Mouse (Mus musculus): ENCODE data around the gene Emilin1. TPM values are rescaled to one million over a fixed set of nuclear protein-coding genes. Genes with fewer than 3 reads are reported as not detected.

Emilin1 gene
- polyA plus RNA-seq, 1 experiment from 2014 or later = 61.8 TPM

- Histone ChIP-seq H3K9me3 (replicated peaks) (no peaks in the 10 kb centered on the region), H3K27me3 (ENCODE audit: low read depth, poor library complexity, severe bottlenecking) (no peaks in the 10 kb centered on the region), H3K4me1 (peaks cover 26% of the 10 kb centered on the region), H3K4me3 (no peak overlapping the region), H3K27ac (replicated peaks) (no peak overlapping the region), H3K36me3 (peaks cover 66% of the 10 kb centered on the region)
- 95% methylated on average over 6 of the region's 6 CpGs for WGBS
- DNase-seq (ENCODE audit: low spot score) = no peak
Measured at GRCm38 (mm10) chr5:30955751-30956150, 42.5 kb downstream of the Emilin1 start.

- 94% methylated on average over 6 of the region's 6 CpGs for WGBS
- peaks cover 14% of the 10 kb centered on the region for H3K27me3 ChIP-seq (ENCODE audit: low read depth, poor library complexity, severe bottlenecking)
- peak overlapping the region; percentile 91; the same call in 1 of the 2 replicates for H3K4me3 ChIP-seq
- no peak for DNase-seq (ENCODE audit: low spot score)
- H3K4me1 ChIP-seq = peaks cover 23% of the 10 kb centered on the region
- no peaks in the 10 kb centered on the region for H3K9me3 ChIP-seq (replicated peaks)
- peaks cover 52% of the 10 kb centered on the region for H3K36me3 ChIP-seq
- no peak overlapping the region for H3K27ac ChIP-seq (replicated peaks)
Measured at GRCm38 (mm10) chr5:30957891-30958290, 44.7 kb downstream of the Emilin1 start.

DNA sequence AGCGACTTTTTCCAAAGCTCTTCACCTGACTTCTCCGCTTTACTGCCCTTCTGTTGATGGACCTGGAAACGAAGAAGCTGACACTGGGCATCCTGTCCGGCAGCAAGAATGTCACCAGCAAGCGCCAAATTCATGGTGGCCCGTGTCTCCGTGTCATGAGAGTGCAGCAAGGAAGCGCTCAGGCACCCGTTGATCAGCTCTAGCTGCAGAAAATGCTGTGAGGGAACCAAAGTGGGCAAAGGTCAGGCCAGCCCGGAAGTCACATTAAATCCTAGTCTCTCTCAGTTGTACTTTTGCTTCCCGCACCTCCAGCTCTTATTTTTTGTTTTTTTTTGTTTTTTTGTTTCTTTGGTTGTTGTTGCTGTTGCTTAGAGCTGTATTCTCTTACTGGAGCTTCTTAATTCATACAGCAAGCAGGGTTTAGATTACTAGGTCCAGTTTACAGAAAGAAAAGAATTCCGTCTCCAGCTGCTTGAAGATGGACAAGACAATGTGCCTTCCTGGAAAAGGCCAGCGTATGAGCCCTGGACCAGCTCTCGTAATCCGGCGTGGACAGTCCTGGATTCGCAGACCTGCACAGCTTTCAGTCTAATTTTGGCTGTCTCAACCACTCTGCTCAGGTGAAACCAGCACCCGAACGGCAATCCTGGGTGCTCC is 46.1 kb downstream of the Emilin1 start:
- Histone ChIP-seq H3K27me3 (ENCODE audit: low read depth, poor library complexity, severe bottlenecking) (peaks cover 22% of the 10 kb centered on the region), H3K36me3 (peaks cover 38% of the 10 kb centered on the region), H3K4me1 (peaks cover 23% of the 10 kb centered on the region), H3K9me3 (replicated peaks) (no peaks in the 10 kb centered on the region), H3K27ac (replicated peaks) (peak overlapping the region; percentile 90), H3K4me3 (peak overlapping the region; percentile 91)
- DNase-seq (ENCODE audit: low spot score) = no peak
- WGBS = 44% methylated on average over 19 of the region's 19 CpGs

DNA sequence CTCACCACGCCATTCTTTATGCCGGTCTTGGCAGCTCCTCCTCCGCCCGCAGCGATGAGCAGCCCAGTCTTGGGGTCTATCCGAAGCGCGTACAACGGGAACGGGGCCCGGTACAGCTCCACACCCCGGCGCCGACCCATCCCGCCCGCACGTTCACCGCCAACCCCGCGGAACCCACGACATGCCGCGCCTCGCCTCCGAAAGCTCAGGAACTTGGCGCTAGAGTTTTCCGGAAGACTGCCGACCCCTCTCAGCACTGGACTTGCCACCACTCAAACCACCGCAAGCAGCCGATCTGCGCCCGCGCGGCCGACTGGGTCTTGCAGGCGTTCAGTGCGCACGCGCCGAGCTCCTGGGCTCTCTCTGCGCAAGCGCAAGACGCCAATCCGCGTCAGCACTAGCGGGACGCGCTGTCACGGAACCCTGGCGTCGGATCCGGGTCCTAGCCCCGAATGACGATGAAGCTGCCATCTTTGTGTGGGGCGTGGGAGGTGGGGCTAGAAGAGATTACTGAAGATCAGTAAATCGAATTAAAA is 46.8 kb downstream of the Emilin1 start, which contains the start of gene Preb:
Preb (minus strand) TSS at position 396 of the 536 bp plus-strand sequence.
- H3K36me3 ChIP-seq = peaks cover 31% of the 10 kb centered on the region
- peak; percentile 99 for DNase-seq (ENCODE audit: low spot score)
- H3K27ac ChIP-seq (replicated peaks) = peak within 1 kb of the TSS; percentile 90
- H3K4me1 ChIP-seq = peaks cover 23% of the 10 kb centered on the region
- peak within 1 kb of the TSS; percentile 91 for H3K4me3 ChIP-seq
- H3K9me3 ChIP-seq (replicated peaks) = no peaks in the 10 kb centered on the region
- WGBS = under 1% methylated on average over 56 of the region's 56 CpGs
- peaks cover 23% of the 10 kb centered on the region for H3K27me3 ChIP-seq (ENCODE audit: low read depth, poor library complexity, severe bottlenecking)

- 93% methylated on average over 2 of the region's 2 CpGs for WGBS
- no peaks in the 10 kb centered on the region for H3K9me3 ChIP-seq (replicated peaks)
- peak overlapping the region; percentile 90 for H3K27ac ChIP-seq (replicated peaks)
- H3K4me1 ChIP-seq = peaks cover 23% of the 10 kb centered on the region
- peaks cover 23% of the 10 kb centered on the region for H3K36me3 ChIP-seq
- peak overlapping the region; percentile 91 for H3K4me3 ChIP-seq
- H3K27me3 ChIP-seq (ENCODE audit: low read depth, poor library complexity, severe bottlenecking) = peaks cover 31% of the 10 kb centered on the region
- no peak for DNase-seq (ENCODE audit: low spot score)
Measured at GRCm38 (mm10) chr5:30960814-30961213, 47.6 kb downstream of the Emilin1 start.

- WGBS = 82% methylated on average over 10 of the region's 10 CpGs
- Histone ChIP-seq H3K27me3 (ENCODE audit: low read depth, poor library complexity, severe bottlenecking) (peaks cover 37% of the 10 kb centered on the region), H3K4me1 (peaks cover 23% of the 10 kb centered on the region), H3K4me3 (no peak overlapping the region), H3K36me3 (peaks cover 19% of the 10 kb centered on the region), H3K27ac (replicated peaks) (no peak overlapping the region), H3K9me3 (replicated peaks) (no peaks in the 10 kb centered on the region)
- DNase-seq (ENCODE audit: low spot score) = no peak
Measured at GRCm38 (mm10) chr5:30961545-30962505, 48.6 kb downstream of the Emilin1 start.

DNA sequence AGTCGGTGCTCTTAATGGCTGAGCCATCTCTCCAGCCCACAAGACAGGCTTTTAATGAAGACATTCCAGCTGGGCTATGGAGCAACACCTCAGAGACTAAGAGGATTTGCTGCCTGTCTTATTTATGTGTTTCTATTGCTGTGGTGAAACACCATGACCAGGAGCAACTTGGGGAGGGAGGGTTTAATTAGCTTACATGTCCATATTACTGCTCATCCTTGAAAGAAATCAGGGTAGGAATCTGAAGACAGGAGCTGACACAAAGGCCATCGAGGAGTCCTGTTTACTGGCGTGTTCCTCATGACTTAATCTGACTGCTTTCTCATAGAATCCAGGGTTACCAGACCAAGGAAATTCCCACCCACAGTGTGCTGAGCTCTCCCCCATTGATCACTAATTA is 50.7 kb downstream of the Emilin1 start:
- H3K9me3 ChIP-seq (replicated peaks) = no peaks in the 10 kb centered on the region
- H3K27me3 ChIP-seq (ENCODE audit: low read depth, poor library complexity, severe bottlenecking) = peaks cover 49% of the 10 kb centered on the region
- H3K36me3 ChIP-seq = peaks cover under 1% of the 10 kb centered on the region
- peaks cover 7% of the 10 kb centered on the region for H3K4me1 ChIP-seq
- H3K4me3 ChIP-seq = no peak overlapping the region
- WGBS = 33% methylated on average over 3 of the region's 3 CpGs
- DNase-seq (ENCODE audit: low spot score) = no peak
- H3K27ac ChIP-seq (replicated peaks) = no peak overlapping the region

- Histone ChIP-seq H3K4me1 (no peaks in the 10 kb centered on the region), H3K36me3 (no peaks in the 10 kb centered on the region), H3K27ac (replicated peaks) (no peak overlapping the region), H3K9me3 (replicated peaks) (no peaks in the 10 kb centered on the region), H3K4me3 (no peak overlapping the region), H3K27me3 (ENCODE audit: low read depth, poor library complexity, severe bottlenecking) (peaks cover 70% of the 10 kb centered on the region)
- DNase-seq (ENCODE audit: low spot score) = no peak
- 90% methylated on average over 4 of the region's 4 CpGs for WGBS
Measured at GRCm38 (mm10) chr5:30966189-30966588, 53.0 kb downstream of the Emilin1 start.

GRCm38 (mm10) chr5:30968416-30968815 is 55.2 kb downstream of the Emilin1 start, which contains the start of gene Tcf23:
Tcf23 (plus strand) TSS chr5:30968662.
- DNase-seq (ENCODE audit: low spot score) = no peak
- H3K27ac ChIP-seq (replicated peaks) = no peak within 1 kb of the TSS
- H3K4me1 ChIP-seq = no peaks in the 10 kb centered on the region
- H3K27me3 ChIP-seq (ENCODE audit: low read depth, poor library complexity, severe bottlenecking) = peaks cover 62% of the 10 kb centered on the region
- WGBS = 74% methylated on average over 8 of the region's 8 CpGs
- H3K36me3 ChIP-seq = no peaks in the 10 kb centered on the region
- no peaks in the 10 kb centered on the region for H3K9me3 ChIP-seq (replicated peaks)
- no peak within 1 kb of the TSS for H3K4me3 ChIP-seq

DNA sequence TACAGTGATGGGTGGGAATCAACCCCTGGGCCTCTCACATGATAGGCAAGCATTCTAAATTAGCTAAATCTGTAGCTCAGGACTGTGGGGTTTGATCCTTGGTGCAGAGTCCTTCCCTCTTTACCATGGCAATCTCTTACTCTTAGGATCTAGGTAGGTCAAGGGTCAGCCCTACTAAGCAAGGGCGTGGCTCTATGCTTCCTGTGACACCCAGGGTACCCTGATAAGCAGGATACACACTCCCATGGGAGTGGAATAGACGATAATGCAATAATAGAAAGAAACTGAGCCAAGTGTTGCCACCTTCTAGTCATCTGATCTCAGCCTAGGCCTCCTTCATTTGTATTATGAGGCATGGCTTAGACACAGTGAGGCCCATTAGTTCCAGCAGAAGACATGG is 56.2 kb downstream of the Emilin1 start:
- H3K36me3 ChIP-seq = no peaks in the 10 kb centered on the region
- DNase-seq (ENCODE audit: low spot score) = no peak
- H3K4me3 ChIP-seq = no peak overlapping the region
- peaks cover 61% of the 10 kb centered on the region for H3K27me3 ChIP-seq (ENCODE audit: low read depth, poor library complexity, severe bottlenecking)
- no peaks in the 10 kb centered on the region for H3K9me3 ChIP-seq (replicated peaks)
- no peaks in the 10 kb centered on the region for H3K4me1 ChIP-seq
- no peak overlapping the region for H3K27ac ChIP-seq (replicated peaks)
- WGBS = 81% methylated on average over 2 of the region's 2 CpGs

Measured in midbrain, embryonic 10.5 days (tissue).